Mouse (Mus musculus) adrenal gland, postnatal 14 days (tissue): ENCODE data around the gene Dhdh. TPM values are rescaled to one million over a fixed set of nuclear protein-coding genes. Genes with fewer than 3 reads are reported as not detected.
"Not testable (repeated sequence)": the region's sequence is repeated elsewhere in the genome, so short reads cannot be mapped to it uniquely, and the experiment has no call there.

ENCODE experiments used
- DNase-seq: peaks from one replicate; pipeline ENCODE4 v3.0.0; 2021; ENCODE audit warnings: mixed read lengths
- long read RNA-seq, 2 experiments: library from polyadenylated mRNA; stranded (forward); transcript quantifications; one replicate each; pipeline ENCODE4 v2.0.0; 2021
- total RNA-seq: library from RNA; stranded (reverse); gene quantifications from 2 replicates; pipeline ENCODE4 v1.2.3, GENCODE M21; 2021

Gene Dhdh
- 46.8 and 54.1 TPM in 2 replicates for total RNA-seq
- long read RNA-seq, experiment 1, full-length matches to known transcripts = 1 of 9 reads
- long read RNA-seq, experiment 1, partial matches to known transcripts = 0 of 9 reads
- long read RNA-seq, experiment 1, other reads (novel, unspliced or antisense) = 8 of 9 reads
- long read RNA-seq, experiment 2, full-length matches to known transcripts = 2 of 5 reads
- long read RNA-seq, experiment 2, partial matches to known transcripts = 0 of 5 reads
- long read RNA-seq, experiment 2, other reads (novel, unspliced or antisense) = 3 of 5 reads

- peak; percentile 91 for DNase-seq
Observed at GRCm38 (mm10) chr7:45488293-45489204, at the start of gene Dhdh. Gene Dhdh, minus strand, starts transcription at chr7:45488805.

GRCm38 (mm10) chr7:45537602-45538001, 49.0 kb upstream of the Dhdh start:
- DNase-seq = no peak

GRCm38 (mm10) chr7:45535676-45536075, 47.1 kb upstream of the Dhdh start:
- DNase-seq = no peak

- DNase-seq = no peak
Observed at GRCm38 (mm10) chr7:45530643-45531042, 42.0 kb upstream of the Dhdh start.

GRCm38 (mm10) chr7:45529461-45529860, 40.9 kb upstream of the Dhdh start:
- peak; percentile 27 for DNase-seq

GRCm38 (mm10) chr7:45527169-45527568, 38.6 kb upstream of the Dhdh start:
- DNase-seq = not testable (repeated sequence)

GRCm38 (mm10) chr7:45526474-45527120, 38.0 kb upstream of the Dhdh start:
- DNase-seq = no peak

- DNase-seq = peak; percentile 97
Observed at GRCm38 (mm10) chr7:45525809-45526473, 37.3 kb upstream of the Dhdh start, which contains the start of the genes Ppp1r15a and Plekha4. Gene Ppp1r15a, minus strand, starts transcription at chr7:45526268. Gene Plekha4, plus strand, starts transcription at chr7:45526330.

- peak; percentile 52 for DNase-seq
Observed at GRCm38 (mm10) chr7:45524841-45525621, 36.4 kb upstream of the Dhdh start.

- no peak for DNase-seq
Observed at GRCm38 (mm10) chr7:45523678-45524170, 35.1 kb upstream of the Dhdh start.

GRCm38 (mm10) chr7:45522957-45523676, 34.5 kb upstream of the Dhdh start:
- no peak for DNase-seq

GRCm38 (mm10) chr7:45522194-45522752, 33.7 kb upstream of the Dhdh start:
- no peak for DNase-seq

GRCm38 (mm10) chr7:45521728-45522184, 33.2 kb upstream of the Dhdh start:
- peak; percentile 92 for DNase-seq

GRCm38 (mm10) chr7:45520605-45521004, 32.0 kb upstream of the Dhdh start:
- no peak for DNase-seq

- DNase-seq = no peak
Observed at GRCm38 (mm10) chr7:45519345-45520120, 30.9 kb upstream of the Dhdh start.

GRCm38 (mm10) chr7:45518618-45519017, 30.0 kb upstream of the Dhdh start:
- no peak for DNase-seq

- not testable (repeated sequence) for DNase-seq
Observed at GRCm38 (mm10) chr7:45516846-45517245, 28.2 kb upstream of the Dhdh start.

- DNase-seq = no peak
Observed at GRCm38 (mm10) chr7:45515436-45515835, 26.8 kb upstream of the Dhdh start.

- DNase-seq = no peak
Observed at GRCm38 (mm10) chr7:45514411-45514810, 25.8 kb upstream of the Dhdh start.
